Mouse (Mus musculus) CH12.LX (cell line): ENCODE results near the gene Pde4d. TPM values are rescaled to one million over a fixed set of nuclear protein-coding genes. Genes with fewer than 3 reads are reported as not detected.

Experiments used
- DNase-seq: peaks from one replicate; pipeline ENCODE4 v3.0.0-alpha.2; 2013; ENCODE audit errors: extremely low read depth
- H3K27ac ChIP-seq: 2 replicates; pipeline ENCODE4 v1.5.1; 2012; ENCODE audit warnings: low read depth, mild to moderate bottlenecking, control low read depth, moderate library complexity; ENCODE audit not compliant: insufficient read depth
- H3K27me3 ChIP-seq: replicated peaks from 2 replicates; pipeline ENCODE3; 2012; ENCODE audit warnings: inconsistent platforms
- H3K36me3 ChIP-seq, 2 experiments: replicated peaks in 1 of 2; 2 replicates each; pipeline versions ENCODE3 to v1.6.1; 2012; ENCODE audit warnings: inconsistent platforms in 1 of 2, low read length in 1 of 2, mild to moderate bottlenecking in 1 of 2, mixed read lengths in 1 of 2, moderate library complexity in 1 of 2; ENCODE audit not compliant: control insufficient read depth in 1 of 2, insufficient read depth in 1 of 2
- H3K4me1 ChIP-seq, 2 experiments: 2 replicates each; pipeline ENCODE4 v1.6.1; 2012; ENCODE audit warnings: inconsistent platforms in 1 of 2, moderate library complexity in 1 of 2; ENCODE audit not compliant: insufficient read depth in 2 of 2, control insufficient read depth in 1 of 2
- H3K4me2 ChIP-seq: 2 replicates; pipeline ENCODE4 v1.6.1; 2012; ENCODE audit warnings: low read depth, mild to moderate bottlenecking, control low read depth; ENCODE audit not compliant: poor library complexity, insufficient read depth, severe bottlenecking
- H3K4me3 ChIP-seq, 3 experiments: fragments of 150-350 bp in 1 of 3; sonication (generic) in 1 of 3; replicated peaks in 1 of 3; 2 replicates each; pipeline versions ENCODE3 to v1.5.1; 2011 to 2012; ENCODE audit warnings: low read depth in 2 of 3, low read length in 2 of 3, mild to moderate bottlenecking in 2 of 3, moderate library complexity in 2 of 3, control low read depth in 1 of 3, improper control_type of control experiment in 1 of 3, inconsistent platforms in 1 of 3, mixed read lengths in 1 of 3; ENCODE audit not compliant: poor library complexity in 1 of 3
- H3K79me2 ChIP-seq: replicated peaks from 2 replicates; pipeline ENCODE4 v1.6.1; 2012; ENCODE audit warnings: mild to moderate bottlenecking, moderate library complexity; ENCODE audit not compliant: control insufficient read depth, poor library complexity, insufficient read depth, severe bottlenecking; ENCODE audit errors: extremely low read depth
- H3K9ac ChIP-seq: 2 replicates; pipeline ENCODE4 v1.6.1; 2012; ENCODE audit warnings: low read depth, mild to moderate bottlenecking, control low read depth, moderate library complexity; ENCODE audit not compliant: insufficient read depth
- H3K9me3 ChIP-seq: replicated peaks from 2 replicates; pipeline ENCODE3; 2012; ENCODE audit warnings: low read length, inconsistent platforms, mixed read lengths
- BHLHE40 ChIP-seq: IDR thresholded peaks from 2 replicates; pipeline ENCODE4 v1.6.1; 2011; ENCODE audit warnings: mild to moderate bottlenecking, low read depth, low read length, improper control_type of control experiment
- CTCF ChIP-seq, 2 experiments: IDR thresholded peaks in 1 of 2; conservative IDR thresholded peaks in 1 of 2; 2 replicates each; pipeline ENCODE4 v1.5.1; 2011 to 2012; ENCODE audit warnings: low read depth in 2 of 2, low read length in 2 of 2, improper control_type of control experiment in 1 of 2, inconsistent platforms in 1 of 2, mild to moderate bottlenecking in 1 of 2, moderate library complexity in 1 of 2
- E2F4 ChIP-seq: IDR thresholded peaks from 2 replicates; pipeline ENCODE4 v1.6.1; 2011; ENCODE audit warnings: low read depth, low read length, improper control_type of control experiment; ENCODE audit not compliant: insufficient replicate concordance
- ELF1 ChIP-seq: IDR thresholded peaks from 2 replicates; pipeline ENCODE4 v1.6.1; 2014; ENCODE audit warnings: low read depth, mild to moderate bottlenecking, inconsistent platforms, low read length, improper control_type of control experiment
- GABPA ChIP-seq: IDR thresholded peaks from 2 replicates; pipeline ENCODE4 v1.6.1; 2012; ENCODE audit warnings: low read depth, low read length, improper control_type of control experiment, inconsistent platforms; ENCODE audit not compliant: insufficient replicate concordance
- HCFC1 ChIP-seq: IDR thresholded peaks from 2 replicates; pipeline ENCODE4 v1.6.1; 2012; ENCODE audit warnings: low read depth, mild to moderate bottlenecking, inconsistent platforms, low read length, improper control_type of control experiment
- JUN ChIP-seq: IDR thresholded peaks from 2 replicates; pipeline ENCODE4 v1.6.1; 2011; ENCODE audit warnings: low read depth, mild to moderate bottlenecking, low read length, improper control_type of control experiment, moderate library complexity; ENCODE audit not compliant: insufficient read depth
- JUND ChIP-seq: conservative IDR thresholded peaks from 2 replicates; pipeline ENCODE4 v1.6.1; 2011; ENCODE audit warnings: low read depth, low read length, improper control_type of control experiment
- KAT2A ChIP-seq: IDR thresholded peaks from 2 replicates; pipeline ENCODE4 v1.6.1; 2012; ENCODE audit warnings: low read length, improper control_type of control experiment, inconsistent platforms; ENCODE audit not compliant: insufficient replicate concordance
- MAX ChIP-seq: IDR thresholded peaks from 2 replicates; pipeline ENCODE4 v1.6.1; 2011; ENCODE audit warnings: low read length, improper control_type of control experiment
- MAZ ChIP-seq: IDR thresholded peaks from 2 replicates; pipeline ENCODE4 v1.6.1; 2012; ENCODE audit warnings: low read depth, mild to moderate bottlenecking, inconsistent platforms, low read length, improper control_type of control experiment, moderate library complexity
- MEF2A ChIP-seq: IDR thresholded peaks from 2 replicates; pipeline ENCODE4 v1.6.1; 2014; ENCODE audit warnings: low read depth, mild to moderate bottlenecking, inconsistent platforms, low read length, improper control_type of control experiment, borderline replicate concordance
- MYC ChIP-seq: IDR thresholded peaks from 2 replicates; pipeline ENCODE4 v1.6.1; 2011; ENCODE audit warnings: low read depth, mild to moderate bottlenecking, improper control_type of control experiment, low read length
- NELFE ChIP-seq: IDR thresholded peaks from 2 replicates; pipeline ENCODE4 v1.6.1; 2011; ENCODE audit warnings: low read depth, low read length, improper control_type of control experiment
- POLR2A ChIP-seq: IDR thresholded peaks from 2 replicates; pipeline ENCODE4 v1.6.1; 2011; ENCODE audit warnings: low read depth, mild to moderate bottlenecking, improper control_type of control experiment, low read length
- RAD21 ChIP-seq: IDR thresholded peaks from 2 replicates; pipeline ENCODE4 v1.6.1; 2011; ENCODE audit warnings: low read depth, mild to moderate bottlenecking, low read length, improper control_type of control experiment, moderate library complexity
- RCOR1 ChIP-seq: conservative IDR thresholded peaks from 2 replicates; pipeline ENCODE4 v1.6.1; 2012; ENCODE audit warnings: low read depth, mild to moderate bottlenecking, inconsistent platforms, low read length, improper control_type of control experiment
- SIN3A ChIP-seq: IDR thresholded peaks from 2 replicates; pipeline ENCODE4 v1.6.1; 2012; ENCODE audit warnings: low read length, improper control_type of control experiment, inconsistent platforms
- SMC3 ChIP-seq: IDR thresholded peaks from 2 replicates; pipeline ENCODE4 v1.6.1; 2011; ENCODE audit warnings: low read depth, low read length, improper control_type of control experiment
- TBP ChIP-seq: conservative IDR thresholded peaks from 2 replicates; pipeline ENCODE4 v1.6.1; 2011; ENCODE audit warnings: low read depth, low read length, improper control_type of control experiment
- TCF12 ChIP-seq: IDR thresholded peaks from 2 replicates; pipeline ENCODE4 v1.6.1; 2014; ENCODE audit warnings: low read depth, mild to moderate bottlenecking, inconsistent platforms, low read length, improper control_type of control experiment
- USF1 ChIP-seq: IDR thresholded peaks from 2 replicates; pipeline ENCODE4 v1.6.1; 2014; ENCODE audit warnings: low read depth, mild to moderate bottlenecking, inconsistent platforms, low read length, improper control_type of control experiment
- ZKSCAN1 ChIP-seq: IDR thresholded peaks from 2 replicates; pipeline ENCODE4 v1.6.1; 2012; ENCODE audit warnings: low read depth, inconsistent platforms, low read length, improper control_type of control experiment, borderline replicate concordance
- ZMIZ1 ChIP-seq: IDR thresholded peaks from 2 replicates; pipeline ENCODE4 v1.6.1; 2012; ENCODE audit warnings: low read depth, mild to moderate bottlenecking, inconsistent platforms, low read length, improper control_type of control experiment
- dilution Hi-C: fragments of 300-500 bp; cut with MboI; formaldehyde crosslinking; loops from 2 replicates; pipeline ENCODE4 v1.14.3; 2020; ENCODE audit warnings: low sequenced_read_pairs; ENCODE audit not compliant: extremely low pct_unique_long_range_greater_than_20kb, extremely low pct_ligation_motif_present
- in situ Hi-C: fragments of 300-500 bp; cut with MboI; formaldehyde crosslinking; loops from 3 replicates; pipeline ENCODE4 v1.14.3; 2019; ENCODE audit warnings: low sequenced_read_pairs, low pct_ligation_motif_present, low pct_unique_long_range_greater_than_20kb, mixed read lengths
- polyA plus RNA-seq: library from polyadenylated mRNA; unstranded; fragments of >175 nt; gene quantifications from 2 replicates; pipeline ENCODE4 v1.2.1, GENCODE M21; 2012; ENCODE audit warnings: low read depth; ENCODE audit not compliant: insufficient read length
- total RNA-seq, 2 experiments: library from RNA; depleted of rRNA; stranded (reverse); fragments of 300-350 nt in 1 of 2; fragments of >200 nt in 1 of 2; gene quantifications; 2 replicates each; pipeline ENCODE4 v1.2.3; 2012 to 2014

Pde4d gene
- total and polyA plus RNA-seq, 3 experiments: not detected

- no peak overlapping the region for H3K4me2 ChIP-seq
- TF ChIP-seq POLR2A (no peak), RCOR1 (no peak), CTCF (conservative IDR thresholded peaks at IDR 0.05 in 1 of 2, IDR thresholded peaks at IDR 0.05 in 1 of 2; ENCODE audit: low read depth in 2 of 2, low read length in 2 of 2) (peak in 1 of 2 experiments; percentile 34; a peak in 3 of 4 replicates), BHLHE40 (no peak), SMC3 (peak; percentile 14; the same call in 1 of the 2 replicates), USF1 (no peak), ZKSCAN1 (no peak), RAD21 (peak; percentile 37), E2F4 (no peak)
- dilution Hi-C loops (no loop called here), in situ Hi-C loops (loop anchor here (25.0 kb wide), 1 partner anchor 499 kb away; no protein-coding TSS in a partner anchor)
- H3K36me3 ChIP-seq: no peaks in the 10 kb centered on the region
- no peaks in the 10 kb centered on the region for H3K27me3 ChIP-seq
- DNase-seq: peak; percentile 7
- no peak overlapping the region for H3K4me3 ChIP-seq
- no peaks in the 10 kb centered on the region for H3K4me1 ChIP-seq
- H3K9ac ChIP-seq: no peak overlapping the region
- H3K9me3 ChIP-seq: peaks cover 43% of the 10 kb centered on the region
- no peaks in the 10 kb centered on the region for H3K79me2 ChIP-seq
- no peak overlapping the region for H3K27ac ChIP-seq
Observed at GRCm38 (mm10) chr13:109736290-109737078, 1286.7 kb downstream of the Pde4d start.

- dilution Hi-C loops: no loop called here
- no peaks in the 10 kb centered on the region for H3K36me3 ChIP-seq
- in situ Hi-C loops: loop anchor here (25.0 kb wide), 1 partner anchor 509 kb away; no protein-coding TSS in a partner anchor
Observed at GRCm38 (mm10) chr13:109746492-109746891, 1296.7 kb downstream of the Pde4d start.

More at GRCm38 (mm10) chr13:109746492-109746891, 1296.7 kb downstream of the Pde4d start:
- H3K9me3 ChIP-seq: peaks cover 50% of the 10 kb centered on the region
- no peak overlapping the region for H3K4me3 ChIP-seq
- H3K27ac ChIP-seq: no peak overlapping the region
- H3K4me2 ChIP-seq: no peak overlapping the region
- H3K27me3 ChIP-seq: no peaks in the 10 kb centered on the region
- no peak overlapping the region for H3K9ac ChIP-seq
- no peaks in the 10 kb centered on the region for H3K79me2 ChIP-seq
- no peak for DNase-seq
- no peak for TF ChIP-seq JUN
- TF ChIP-seq TBP: no peak
- TF ChIP-seq MAZ: no peak
- no peak for TF ChIP-seq KAT2A
- no peak for TF ChIP-seq MAX
- no peak for TF ChIP-seq SMC3
- TF ChIP-seq NELFE: no peak
- no peak for TF ChIP-seq HCFC1
- no peak for TF ChIP-seq BHLHE40
- TF ChIP-seq ZMIZ1: no peak
- no peak for TF ChIP-seq JUND
- no peak for TF ChIP-seq MYC
- TF ChIP-seq MEF2A: no peak
- TF ChIP-seq ELF1: no peak
- TF ChIP-seq GABPA: no peak
- TF ChIP-seq SIN3A: no peak
- TF ChIP-seq CTCF (conservative IDR thresholded peaks at IDR 0.05 in 1 of 2, IDR thresholded peaks at IDR 0.05 in 1 of 2; ENCODE audit: low read depth in 2 of 2, low read length in 2 of 2): no peak
- TF ChIP-seq TCF12: no peak
- no peaks in the 10 kb centered on the region for H3K4me1 ChIP-seq
